Mouse (Mus musculus) lung, postnatal 0 days (tissue): ENCODE data around the gene Fasl.

ENCODE experiments used
- CTCF ChIP-seq: IDR thresholded peaks from 2 replicates; pipeline ENCODE4 v1.5.1; 2016; ENCODE audit warnings: antibody characterized with exemption, mild to moderate bottlenecking
- EP300 ChIP-seq: IDR thresholded peaks from 2 replicates; pipeline ENCODE4 v1.6.1; 2016; ENCODE audit warnings: antibody characterized with exemption, mild to moderate bottlenecking, control low read depth

DNA sequence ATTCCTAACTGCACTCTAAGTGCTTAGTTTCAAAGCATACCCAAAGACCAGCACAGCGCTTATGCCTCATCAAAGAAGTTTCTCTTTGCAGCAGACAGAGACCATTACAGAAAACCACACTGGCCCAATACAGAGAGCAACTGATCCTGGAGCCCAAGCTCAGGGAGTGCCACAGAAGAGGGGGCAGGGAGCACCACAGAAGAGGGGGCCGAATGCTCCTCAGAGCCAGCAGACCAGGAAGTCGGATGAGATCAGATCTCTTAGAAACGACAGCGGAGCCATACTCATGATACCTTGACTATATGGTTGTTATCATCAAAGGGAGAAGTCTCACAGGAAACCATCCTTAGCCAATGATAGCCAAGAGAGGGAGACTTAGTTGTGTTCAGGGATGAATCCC is 21.1 kb upstream of the Fasl start:
- no peak for TF ChIP-seq CTCF
- no peak for TF ChIP-seq EP300
